Mouse (Mus musculus) heart, adult 2 months (tissue): ENCODE results near the gene Gtf2h2. TPM values are rescaled to one million over a fixed set of nuclear protein-coding genes. Genes with fewer than 3 reads are reported as not detected.

Source experiments
- DNase-seq, 2 experiments: peaks; one replicate each; pipeline ENCODE4 v3.0.0; 2021
- H3K27ac ChIP-seq: fragments of 200-600 bp; 2 replicates; pipeline ENCODE4 v1.8.1; 2022
- H3K27me3 ChIP-seq: fragments of 200-500 bp; 2 replicates; pipeline ENCODE4 v1.6.1; 2012; ENCODE audit warnings: mild to moderate bottlenecking, low read length, inconsistent platforms, mixed read lengths; ENCODE audit not compliant: control insufficient read depth, insufficient read depth
- H3K36me3 ChIP-seq: fragments of 200-500 bp; 2 replicates; pipeline ENCODE4 v1.6.1; 2012; ENCODE audit warnings: low read length, inconsistent platforms; ENCODE audit not compliant: control insufficient read depth, insufficient read depth
- H3K4me1 ChIP-seq: fragments of 200-500 bp; 2 replicates; pipeline ENCODE4 v1.6.1; 2011; ENCODE audit warnings: low read length; ENCODE audit not compliant: control insufficient read depth, insufficient read depth
- H3K4me3 ChIP-seq: fragments of 200-600 bp; 2 replicates; pipeline ENCODE4 v1.8.1; 2022
- H3K79me2 ChIP-seq: fragments of 200-500 bp; replicated peaks from 2 replicates; pipeline ENCODE4 v1.6.1; 2012; ENCODE audit warnings: mild to moderate bottlenecking, inconsistent platforms, low read length, moderate library complexity, mixed read lengths; ENCODE audit not compliant: control insufficient read depth, insufficient read depth
- H3K9ac ChIP-seq: fragments of 200-500 bp; 2 replicates; pipeline ENCODE4 v1.6.1; 2012; ENCODE audit warnings: low read depth, mild to moderate bottlenecking, control low read depth, inconsistent platforms, low read length, mixed read lengths
- CTCF ChIP-seq: fragments of 200-600 bp; IDR thresholded peaks from 2 replicates; pipeline ENCODE4 v1.8.1; 2022; ENCODE audit warnings: antibody characterized with exemption, mild to moderate bottlenecking, moderate library complexity
- EP300 ChIP-seq: fragments of 200-500 bp; IDR thresholded peaks from 2 replicates; pipeline ENCODE4 v1.6.1; 2011; ENCODE audit warnings: low read depth, low read length, control low read depth; ENCODE audit not compliant: insufficient read depth
- POLR2A ChIP-seq: fragments of 200-500 bp; IDR thresholded peaks from 2 replicates; pipeline ENCODE4 v1.6.1; 2011; ENCODE audit warnings: mild to moderate bottlenecking, low read depth, low read length, control low read depth; ENCODE audit not compliant: insufficient read depth
- WGBS: fragments of 180-500 bp; shearing (Covaris S2); methylation state at CpG from one replicate; pipeline ENCODE4 v1.1.7; 2018; 5-methylcytosine and 5-hydroxymethylcytosine counted together
- intact Hi-C: fragments of 180-260 bp; cut with DNase I; formaldehyde crosslinking; loops from one replicate; pipeline ENCODE4 v1.15.1; 2025
- long read RNA-seq: library from polyadenylated mRNA; stranded (forward); transcript quantifications from one replicate; pipeline ENCODE4 v2.0.0, GENCODE M21; 2021
- polyA plus RNA-seq: library from polyadenylated mRNA; depleted of rRNA; stranded (reverse); fragments of >200 nt; gene quantifications from 2 replicates; pipeline ENCODE4 v1.2.3, GENCODE M21; 2012; rRNA removed
- total RNA-seq, 2 experiments: library from RNA; stranded (reverse); gene quantifications; 2 replicates each; pipeline ENCODE4 v1.2.3; 2021

Gtf2h2 gene
- 10 to 100 TPM; 21.4 to 24.3 TPM for total RNA-seq
- 15.5 and 24.3 TPM in 2 replicates for polyA plus RNA-seq
- long read RNA-seq, transcript Gtf2h2-202 (16 exons, 1,656 nt) = major isoform, 5 of 10 reads
- long read RNA-seq, partial matches to known transcripts = 1 of 10 reads
- long read RNA-seq, other reads (novel, unspliced or antisense) = 4 of 10 reads

DNA sequence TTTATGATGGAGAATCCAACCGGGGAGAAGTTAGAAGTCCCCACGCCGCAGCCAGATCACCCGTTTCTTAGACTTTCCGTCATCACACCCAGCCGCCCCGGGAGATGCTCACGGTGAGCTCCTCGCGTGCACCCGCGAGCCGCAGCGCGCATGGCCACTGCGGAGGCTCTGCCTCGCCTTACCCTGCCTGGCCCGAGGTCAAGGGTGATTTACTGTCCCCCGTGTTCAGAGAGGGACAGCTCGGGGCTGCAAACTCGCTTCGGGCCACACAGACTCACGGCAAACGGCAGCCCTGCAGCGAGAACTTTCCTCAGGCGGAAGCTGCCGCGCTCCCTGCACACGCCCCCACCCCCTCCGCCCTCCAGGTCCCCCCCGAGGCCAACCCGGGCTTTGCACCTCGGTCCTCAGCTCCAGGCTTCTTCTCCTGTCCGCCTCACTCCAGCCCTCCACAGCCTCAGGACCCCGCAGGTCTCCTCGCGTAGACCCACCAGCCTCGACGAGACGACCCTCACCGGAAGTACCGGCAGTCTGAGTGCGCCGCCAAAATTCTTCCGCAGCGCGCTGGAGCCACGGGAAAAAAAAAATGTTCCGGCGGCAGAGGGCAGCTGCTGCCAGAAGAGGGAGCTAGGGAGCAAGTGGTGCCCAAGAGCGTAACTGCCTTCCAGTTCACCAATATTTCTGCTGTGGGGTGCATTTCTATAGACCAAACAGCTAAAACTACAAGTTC lies at the start of gene Gtf2h2:
Gtf2h2 (minus strand) TSS at position 519 of the 727 bp plus-strand sequence.
- Histone ChIP-seq H3K27ac (peak within 1 kb of the TSS; percentile 89), H3K4me1 (no peaks in the 10 kb centered on the region; the same call in 1 of the 2 replicates), H3K4me3 (peak within 1 kb of the TSS; percentile 88), H3K27me3 (no peaks in the 10 kb centered on the region), H3K79me2 (no peaks in the 10 kb centered on the region), H3K9ac (peak within 1 kb of the TSS; percentile 84), H3K36me3 (no peaks in the 10 kb centered on the region)
- under 1% methylated on average over 51 of the region's 51 CpGs for WGBS
- DNase-seq = peak; percentile 84 to 92
- TF ChIP-seq CTCF = peak; percentile 97
- TF ChIP-seq POLR2A = peak; percentile 72; the same call in 1 of the 2 replicates
- peak; percentile 77; the same call in 1 of the 2 replicates for TF ChIP-seq EP300
- intact Hi-C loops = loop anchor here (5.0 to 10.0 kb wide), 5 partner anchors 90 to 367 kb away; partner anchors contain the start of genes Ak6, Rad17, Smn1 and Taf9

DNA sequence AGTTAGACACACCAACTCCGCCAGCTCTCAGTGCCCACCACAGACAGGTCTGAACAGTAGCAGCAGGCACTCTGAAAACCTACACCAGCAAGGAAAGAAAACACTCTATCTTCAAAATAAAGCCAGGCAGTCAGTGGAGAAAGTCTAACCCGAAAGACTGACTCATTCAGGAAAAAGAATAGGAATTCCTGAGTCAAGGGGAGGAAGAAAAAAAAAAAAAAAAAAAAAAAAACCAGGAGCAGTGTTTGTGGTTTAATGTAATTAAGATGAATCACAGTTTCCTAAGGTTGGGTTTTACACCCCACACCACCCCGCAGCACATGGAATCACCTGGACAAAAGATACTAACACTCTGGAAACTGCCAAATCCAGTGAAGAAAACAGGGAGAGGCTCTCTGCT lies 43.8 kb upstream of the Gtf2h2 start:
- no peaks in the 10 kb centered on the region for H3K27me3 ChIP-seq
- H3K27ac ChIP-seq = no peak overlapping the region
- no peaks in the 10 kb centered on the region for H3K4me1 ChIP-seq
- intact Hi-C loops = no loop called here
- TF ChIP-seq EP300 = no peak
- no peak for TF ChIP-seq POLR2A
- TF ChIP-seq CTCF = no peak
- no peaks in the 10 kb centered on the region for H3K79me2 ChIP-seq
- H3K4me3 ChIP-seq = no peak overlapping the region
- WGBS = 68% methylated on average over 3 of the region's 3 CpGs
- no peak for DNase-seq
- no peak overlapping the region for H3K9ac ChIP-seq
- H3K36me3 ChIP-seq = no peaks in the 10 kb centered on the region

DNA sequence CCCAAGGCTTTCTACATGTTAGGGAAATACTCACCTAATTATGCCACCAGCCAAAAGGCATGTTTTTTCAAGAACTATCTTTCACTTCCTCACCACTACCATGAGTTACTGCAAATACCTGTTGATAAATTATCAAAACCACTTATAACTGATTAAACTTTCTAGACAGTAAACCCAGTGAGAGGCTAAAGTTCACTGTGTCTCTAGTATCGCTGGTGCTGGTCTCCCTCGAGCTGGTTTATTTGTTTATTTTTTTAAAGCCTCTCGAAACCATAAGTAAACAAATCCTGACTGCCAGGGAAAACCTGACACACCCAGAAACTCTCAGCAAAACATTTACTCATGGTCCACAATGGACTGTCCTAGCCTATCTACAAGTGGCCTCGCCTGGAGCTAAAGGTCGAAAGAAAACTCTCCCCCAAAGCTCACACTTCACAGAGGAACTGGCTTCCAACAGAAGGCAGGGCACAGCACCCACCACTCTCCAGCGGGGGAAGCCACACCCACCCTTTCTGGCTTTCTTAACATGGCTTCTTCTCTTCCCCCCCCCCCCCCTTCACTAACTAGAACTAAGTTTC lies 40.5 kb upstream of the Gtf2h2 start:
- Histone ChIP-seq H3K4me1 (no peaks in the 10 kb centered on the region), H3K79me2 (no peaks in the 10 kb centered on the region), H3K36me3 (no peaks in the 10 kb centered on the region), H3K27ac (no peak overlapping the region), H3K27me3 (no peaks in the 10 kb centered on the region), H3K9ac (no peak overlapping the region), H3K4me3 (no peak overlapping the region)
- 42% methylated on average over 6 of the region's 6 CpGs for whole genome bisulfite sequencing
- intact Hi-C loops = no loop called here
- TF ChIP-seq POLR2A = no peak
- no peak for DNase-seq

DNA sequence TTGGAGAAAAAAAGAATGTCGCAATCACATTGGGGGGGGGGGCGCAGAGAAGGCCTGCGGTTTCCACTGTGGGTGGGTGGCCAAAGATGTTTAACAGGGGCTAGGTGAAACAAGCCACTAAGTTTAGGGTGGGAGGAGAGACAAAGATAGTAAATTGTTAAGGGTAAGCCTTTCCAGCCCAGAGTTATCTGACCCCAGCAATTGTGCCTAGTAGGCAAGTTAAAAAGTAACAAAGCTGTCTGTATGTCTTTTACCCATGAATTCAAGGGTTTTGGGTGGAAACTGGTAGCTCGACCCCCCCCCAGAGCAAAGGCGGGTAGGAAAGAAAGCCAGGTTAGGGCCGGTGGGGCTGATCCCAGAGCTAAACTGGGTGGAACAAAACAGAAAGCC lies 34.3 kb upstream of the Gtf2h2 start:
- no peak for TF ChIP-seq CTCF
- no peak for TF ChIP-seq EP300
- no peak for TF ChIP-seq POLR2A
- no peak for DNase-seq
- WGBS = 66% methylated on average over 6 of the region's 6 CpGs
- intact Hi-C loops = no loop called here
- H3K4me3 ChIP-seq = no peak overlapping the region
- H3K27me3 ChIP-seq = no peaks in the 10 kb centered on the region
- H3K27ac ChIP-seq = no peak overlapping the region
- no peak overlapping the region for H3K9ac ChIP-seq
- no peaks in the 10 kb centered on the region for H3K79me2 ChIP-seq
- H3K36me3 ChIP-seq = no peaks in the 10 kb centered on the region
- no peaks in the 10 kb centered on the region; the same call in 1 of the 2 replicates for H3K4me1 ChIP-seq

DNA sequence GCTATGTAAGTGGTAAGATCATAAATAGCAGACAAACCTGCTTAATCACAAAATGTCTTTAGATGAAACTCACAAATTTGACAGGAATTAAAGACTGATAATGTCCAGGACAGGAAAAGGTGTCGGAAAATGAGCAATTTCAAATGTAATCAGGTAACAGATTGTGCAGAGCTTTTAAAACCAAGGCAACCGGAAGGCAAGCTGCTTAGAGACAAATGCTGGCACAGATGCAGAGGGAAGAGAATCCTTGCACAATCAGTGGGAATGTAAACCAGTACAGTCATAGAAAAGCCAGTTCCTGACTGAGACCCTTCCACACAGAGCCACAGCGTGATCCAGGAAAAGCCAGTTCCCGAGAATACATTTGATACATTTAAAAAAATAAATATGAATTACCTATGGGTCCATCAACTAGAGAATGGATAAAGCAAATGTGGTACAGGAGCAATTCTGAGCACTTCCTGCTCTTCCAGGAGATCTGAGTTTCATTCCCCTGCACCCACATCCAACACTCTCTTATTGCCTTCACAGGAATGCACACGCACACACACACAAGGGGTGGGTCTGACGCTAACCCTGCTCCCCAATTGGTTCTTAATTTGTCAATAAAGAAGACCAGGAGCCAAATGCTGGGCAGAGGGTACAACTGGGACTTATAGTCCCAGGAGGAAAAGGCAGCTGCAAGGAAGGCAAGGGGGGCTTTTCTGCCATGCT lies 33.7 kb upstream of the Gtf2h2 start:
- H3K27ac ChIP-seq = no peak overlapping the region

More for the DNA sequence above, 33.7 kb upstream of the Gtf2h2 start:
- Histone ChIP-seq H3K36me3 (no peaks in the 10 kb centered on the region), H3K4me1 (no peaks in the 10 kb centered on the region; the same call in 1 of the 2 replicates), H3K27me3 (no peaks in the 10 kb centered on the region), H3K4me3 (no peak overlapping the region), H3K79me2 (no peaks in the 10 kb centered on the region), H3K9ac (no peak overlapping the region)
- DNase-seq = no peak
- intact Hi-C loops = no loop called here
- 45% methylated on average over 6 of the region's 6 CpGs for WGBS
- TF ChIP-seq EP300 (no peak), CTCF (no peak), POLR2A (no peak)
